Mouse (Mus musculus) cerebellum, postnatal 10 days (tissue): Measurements from ENCODE around the gene Gm16253.

Source experiments
- DNase-seq, 2 experiments: peaks; one replicate each; pipeline ENCODE4 v3.0.0; 2021; ENCODE audit warnings: mixed read lengths in 2 of 2

Gm16253 gene

GRCm38 (mm10) chr3:96557694-96558093 lies 19.1 kb upstream of the Gm16253 start, which contains the start of gene Txnip:
Gene Txnip (plus strand): TSS chr3:96557957.
- DNase-seq = peak; percentile 99 to 100

- DNase-seq = peak; percentile 61 to 66
Observed at GRCm38 (mm10) chr3:96558159-96558558, 18.6 kb upstream of the Gm16253 start.

- DNase-seq = peak in 1 of 2 experiments; percentile 36
Observed at GRCm38 (mm10) chr3:96558668-96559196, 18.1 kb upstream of the Gm16253 start.

GRCm38 (mm10) chr3:96559398-96559910 lies 17.3 kb upstream of the Gm16253 start:
- no peak for DNase-seq

GRCm38 (mm10) chr3:96559911-96560850 lies 16.6 kb upstream of the Gm16253 start:
- DNase-seq = peak in 1 of 2 experiments; percentile 39

GRCm38 (mm10) chr3:96560881-96561668 lies 15.7 kb upstream of the Gm16253 start:
- DNase-seq = no peak

GRCm38 (mm10) chr3:96561946-96562681 lies 14.7 kb upstream of the Gm16253 start:
- no peak for DNase-seq

- no peak for DNase-seq
Observed at GRCm38 (mm10) chr3:96563267-96563666, 13.5 kb upstream of the Gm16253 start.

GRCm38 (mm10) chr3:96563911-96564632 lies 12.7 kb upstream of the Gm16253 start:
- DNase-seq = no peak

GRCm38 (mm10) chr3:96564633-96565032 lies 12.2 kb upstream of the Gm16253 start:
- no peak for DNase-seq

GRCm38 (mm10) chr3:96565105-96565504 lies 11.7 kb upstream of the Gm16253 start:
- no peak for DNase-seq

GRCm38 (mm10) chr3:96566661-96567450 lies 9.9 kb upstream of the Gm16253 start:
- no peak for DNase-seq

- DNase-seq = no peak
Observed at GRCm38 (mm10) chr3:96568605-96569004, 8.2 kb upstream of the Gm16253 start.

GRCm38 (mm10) chr3:96569506-96569905 lies 7.3 kb upstream of the Gm16253 start:
- no peak for DNase-seq

GRCm38 (mm10) chr3:96569966-96570605 lies 6.7 kb upstream of the Gm16253 start:
- DNase-seq = no peak

GRCm38 (mm10) chr3:96570643-96571042 lies 6.1 kb upstream of the Gm16253 start:
- no peak for DNase-seq

GRCm38 (mm10) chr3:96571336-96571735 lies 5.4 kb upstream of the Gm16253 start:
- DNase-seq = no peak

- DNase-seq = no peak
Observed at GRCm38 (mm10) chr3:96571896-96572698, 4.7 kb upstream of the Gm16253 start.
